Mouse (Mus musculus): ENCODE measurements around the gene Tmc3. TPM values are rescaled to one million over a fixed set of nuclear protein-coding genes. Genes with fewer than 3 reads are reported as not detected.

Tmc3 gene
- polyA plus RNA-seq, 1 experiment: 0.67 TPM

DNA sequence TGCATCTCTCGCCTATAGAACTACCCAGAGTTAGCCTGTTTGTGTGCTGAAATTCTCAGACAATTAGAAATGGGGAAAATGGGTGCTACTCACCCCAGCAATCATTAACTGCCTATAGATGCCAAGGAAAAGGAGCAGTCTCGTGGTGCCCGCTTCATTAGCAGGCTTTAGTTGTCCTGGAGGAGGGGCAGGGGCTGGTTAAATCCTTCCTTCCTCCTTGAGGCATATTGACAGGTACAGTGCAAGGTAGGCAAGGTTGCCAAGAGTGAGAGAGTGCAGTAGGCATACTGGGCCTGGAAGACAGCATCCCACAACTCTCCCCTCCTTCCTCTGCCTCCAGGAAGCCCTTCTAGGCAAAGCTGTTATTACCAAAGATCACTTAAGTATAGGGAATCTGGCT lies 9.3 kb downstream of the Tmc3 start:
- no peak for TF ChIP-seq POLR2A (IDR thresholded peaks at IDR 0.05; ENCODE audit: borderline replicate concordance, low read depth, low read length)
- no peak for TF ChIP-seq CTCF (IDR thresholded peaks at IDR 0.05; ENCODE audit: low read depth, low read length)
- H3K4me1 ChIP-seq (ENCODE audit: control insufficient read depth, insufficient read depth, low read length): peaks cover 5% of the 10 kb centered on the region
- no peak overlapping the region for H3K4me3 ChIP-seq (ENCODE audit: insufficient read depth, low read length)
- no peak overlapping the region for H3K27ac ChIP-seq (ENCODE audit: insufficient read depth, low read depth, low read length)

- Histone ChIP-seq H3K4me1 (ENCODE audit: control insufficient read depth, insufficient read depth, low read length) (peaks cover 8% of the 10 kb centered on the region), H3K27ac (ENCODE audit: insufficient read depth, low read depth, low read length) (0 out of 2 replicates have a peak overlapping the region, but pooled peaks have one; percentile 16)
- TF ChIP-seq CTCF (IDR thresholded peaks at IDR 0.05; ENCODE audit: low read depth, low read length): no peak
Observed at GRCm38 (mm10) chr7:83597063-83597462, 12.3 kb downstream of the Tmc3 start.

DNA sequence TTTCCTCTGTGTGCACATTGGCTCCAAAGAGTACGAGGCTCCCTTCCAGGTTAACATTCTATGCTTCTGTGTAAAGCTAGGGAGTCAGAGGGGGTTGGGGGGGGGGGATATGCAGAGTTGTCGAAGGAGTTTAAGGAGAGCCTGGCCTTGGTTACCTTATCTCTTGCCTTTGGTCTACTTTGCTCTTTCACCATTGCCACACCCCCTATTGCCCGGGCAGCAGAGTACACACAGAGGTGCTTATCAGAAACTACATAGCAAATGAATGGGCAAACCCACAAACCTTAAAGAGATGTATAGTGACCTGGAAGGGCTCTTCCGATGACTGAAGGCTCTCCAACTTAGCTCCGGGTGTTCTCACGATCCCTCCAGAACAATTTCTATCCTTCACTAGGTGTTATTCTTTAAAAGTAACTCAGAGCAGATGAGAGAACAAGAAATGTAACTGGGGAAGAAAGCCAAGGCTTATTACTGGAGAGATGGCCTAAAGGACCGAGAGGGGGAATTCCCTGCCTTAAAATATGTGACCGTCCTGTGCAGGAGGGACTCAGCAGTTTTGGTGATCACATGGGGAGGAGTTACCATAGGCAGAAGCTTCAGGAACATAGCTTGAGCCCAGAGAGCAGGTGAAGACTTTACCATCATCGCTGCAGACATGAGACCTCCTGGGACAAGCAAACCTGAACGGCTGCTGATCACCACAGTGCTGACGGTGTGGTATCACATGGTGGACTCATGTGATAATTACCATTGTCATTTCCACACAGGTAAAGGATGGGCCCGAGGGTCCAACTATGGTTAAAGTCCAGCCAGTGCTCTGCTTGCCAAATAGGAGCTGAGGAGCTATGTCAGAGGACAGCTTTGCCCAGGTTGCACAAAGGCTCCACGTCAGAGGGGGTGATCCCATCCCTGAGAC lies 14.5 kb downstream of the Tmc3 start:
- Histone ChIP-seq H3K4me1 (ENCODE audit: control insufficient read depth, insufficient read depth, low read length) (peaks cover 8% of the 10 kb centered on the region), H3K27ac (ENCODE audit: insufficient read depth, low read depth, low read length) (no peak overlapping the region), H3K4me3 (ENCODE audit: insufficient read depth, low read length) (no peak overlapping the region)
- TF ChIP-seq CTCF (IDR thresholded peaks at IDR 0.05; ENCODE audit: low read depth, low read length) (no peak), POLR2A (IDR thresholded peaks at IDR 0.05; ENCODE audit: borderline replicate concordance, low read depth, low read length) (no peak)

More at GRCm38 (mm10) chr7:83597063-83597462, 12.3 kb downstream of the Tmc3 start:
- no peak overlapping the region for H3K4me3 ChIP-seq (ENCODE audit: insufficient read depth, low read length)

DNA sequence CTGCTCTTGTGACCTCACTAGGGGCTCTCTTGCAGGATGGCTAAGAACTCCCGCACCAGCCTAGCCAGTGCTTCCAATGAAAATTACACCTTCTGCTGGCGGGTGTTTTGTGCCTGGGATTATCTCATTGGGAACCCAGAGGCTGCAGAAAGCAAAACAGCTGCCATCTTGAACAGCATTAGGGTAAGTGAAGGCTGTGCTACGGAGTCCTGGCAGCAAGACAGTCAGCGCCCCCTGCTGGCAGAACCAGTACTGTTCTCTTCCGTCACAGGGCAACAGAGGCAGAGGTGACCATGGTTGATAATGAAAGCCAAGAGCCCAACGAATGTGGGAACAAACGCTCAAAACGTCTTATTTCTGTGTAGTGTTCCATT lies 15.2 kb downstream of the Tmc3 start:
- Histone ChIP-seq H3K4me3 (ENCODE audit: insufficient read depth, low read length) (no peak overlapping the region), H3K4me1 (ENCODE audit: control insufficient read depth, insufficient read depth, low read length) (peaks cover 13% of the 10 kb centered on the region), H3K27ac (ENCODE audit: insufficient read depth, low read depth, low read length) (no peak overlapping the region)
- TF ChIP-seq POLR2A (IDR thresholded peaks at IDR 0.05; ENCODE audit: borderline replicate concordance, low read depth, low read length) (no peak), CTCF (IDR thresholded peaks at IDR 0.05; ENCODE audit: low read depth, low read length) (peak; percentile 77; the same call in 1 of the 2 replicates)

DNA sequence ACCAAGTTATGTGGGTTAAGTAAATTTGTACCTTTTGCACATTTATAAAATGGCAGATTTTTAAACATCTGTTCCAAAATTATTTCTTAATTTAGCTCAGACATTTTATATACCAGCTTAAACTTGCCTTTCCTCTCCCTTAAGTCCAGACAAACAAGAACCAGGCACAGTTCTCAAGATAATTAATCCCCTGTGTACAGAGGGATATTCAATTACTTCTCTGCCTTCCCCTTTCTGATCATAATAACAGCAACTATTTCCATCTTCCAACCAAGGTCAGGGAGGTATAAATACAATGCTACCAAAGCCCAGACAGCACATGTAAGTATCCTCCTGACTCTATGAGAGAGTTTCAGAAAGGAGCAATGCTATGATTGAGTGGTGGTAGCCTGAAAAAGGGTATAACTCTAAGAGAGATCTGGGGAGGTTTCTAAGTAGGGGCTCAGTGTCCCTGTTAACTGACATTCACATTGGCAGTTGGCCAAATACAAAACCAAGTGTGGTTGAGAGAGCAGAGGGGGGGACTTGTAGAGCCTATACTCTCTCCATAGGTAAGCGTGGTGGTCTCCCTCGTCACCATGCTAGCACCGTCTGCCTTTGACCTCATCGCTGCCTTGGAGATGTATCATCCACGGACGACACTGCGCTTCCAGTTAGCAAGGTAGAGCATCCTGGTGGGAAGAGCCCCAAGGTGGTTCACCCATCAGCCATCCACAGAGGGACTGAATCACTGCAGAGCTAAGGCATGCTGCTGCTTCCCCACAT lies 19.6 kb downstream of the Tmc3 start:
- H3K4me1 ChIP-seq (ENCODE audit: control insufficient read depth, insufficient read depth, low read length): peaks cover 18% of the 10 kb centered on the region
- TF ChIP-seq CTCF (IDR thresholded peaks at IDR 0.05; ENCODE audit: low read depth, low read length): no peak

GRCm38 (mm10) chr7:83606796-83607195 lies 22.1 kb downstream of the Tmc3 start:
- Histone ChIP-seq H3K27ac (ENCODE audit: insufficient read depth, low read depth, low read length) (no peak overlapping the region), H3K4me1 (ENCODE audit: control insufficient read depth, insufficient read depth, low read length) (peaks cover 15% of the 10 kb centered on the region), H3K4me3 (ENCODE audit: insufficient read depth, low read length) (no peak overlapping the region)
- TF ChIP-seq CTCF (IDR thresholded peaks at IDR 0.05; ENCODE audit: low read depth, low read length): no peak
- no peak for TF ChIP-seq POLR2A (IDR thresholded peaks at IDR 0.05; ENCODE audit: borderline replicate concordance, low read depth, low read length)

More for the DNA sequence above, 19.6 kb downstream of the Tmc3 start:
- no peak overlapping the region for H3K4me3 ChIP-seq (ENCODE audit: insufficient read depth, low read length)
- H3K27ac ChIP-seq (ENCODE audit: insufficient read depth, low read depth, low read length): no peak overlapping the region

GRCm38 (mm10) chr7:83609891-83610290 lies 25.2 kb downstream of the Tmc3 start:
- Histone ChIP-seq H3K4me1 (ENCODE audit: control insufficient read depth, insufficient read depth, low read length) (peaks cover 10% of the 10 kb centered on the region), H3K4me3 (ENCODE audit: insufficient read depth, low read length) (no peak overlapping the region), H3K27ac (ENCODE audit: insufficient read depth, low read depth, low read length) (no peak overlapping the region)
- TF ChIP-seq POLR2A (IDR thresholded peaks at IDR 0.05; ENCODE audit: borderline replicate concordance, low read depth, low read length) (no peak), CTCF (IDR thresholded peaks at IDR 0.05; ENCODE audit: low read depth, low read length) (no peak)

GRCm38 (mm10) chr7:83611886-83612285 lies 27.2 kb downstream of the Tmc3 start:
- H3K27ac ChIP-seq (ENCODE audit: insufficient read depth, low read depth, low read length): no peak overlapping the region
- no peak overlapping the region for H3K4me3 ChIP-seq (ENCODE audit: insufficient read depth, low read length)
- TF ChIP-seq CTCF (IDR thresholded peaks at IDR 0.05; ENCODE audit: low read depth, low read length) (no peak), POLR2A (IDR thresholded peaks at IDR 0.05; ENCODE audit: borderline replicate concordance, low read depth, low read length) (no peak)
- peaks cover 13% of the 10 kb centered on the region for H3K4me1 ChIP-seq (ENCODE audit: control insufficient read depth, insufficient read depth, low read length)

DNA sequence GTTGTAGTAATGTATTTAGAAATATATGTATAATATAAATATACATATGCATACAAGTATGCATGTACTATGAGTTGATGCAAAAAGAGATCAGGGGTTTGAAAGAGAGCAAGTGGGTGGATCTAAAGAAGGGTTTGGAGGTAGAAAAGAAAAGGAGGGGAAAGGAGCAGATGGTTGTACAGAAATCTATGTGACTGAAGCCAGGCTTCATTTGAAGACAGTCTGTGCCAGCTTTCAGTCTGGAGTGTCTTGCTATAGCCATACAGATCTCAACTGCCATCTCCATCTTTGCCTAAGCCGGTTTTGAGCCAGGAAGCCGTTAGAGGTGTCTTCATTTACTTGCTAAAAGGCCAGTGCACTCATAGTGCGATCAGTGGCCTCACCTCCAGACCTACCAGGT lies 30.5 kb downstream of the Tmc3 start:
- H3K4me3 ChIP-seq (ENCODE audit: insufficient read depth, low read length): no peak overlapping the region
- peaks cover 19% of the 10 kb centered on the region for H3K4me1 ChIP-seq (ENCODE audit: control insufficient read depth, insufficient read depth, low read length)
- H3K27ac ChIP-seq (ENCODE audit: insufficient read depth, low read depth, low read length): no peak overlapping the region
- TF ChIP-seq POLR2A (IDR thresholded peaks at IDR 0.05; ENCODE audit: borderline replicate concordance, low read depth, low read length): no peak
- TF ChIP-seq CTCF (IDR thresholded peaks at IDR 0.05; ENCODE audit: low read depth, low read length): no peak

DNA sequence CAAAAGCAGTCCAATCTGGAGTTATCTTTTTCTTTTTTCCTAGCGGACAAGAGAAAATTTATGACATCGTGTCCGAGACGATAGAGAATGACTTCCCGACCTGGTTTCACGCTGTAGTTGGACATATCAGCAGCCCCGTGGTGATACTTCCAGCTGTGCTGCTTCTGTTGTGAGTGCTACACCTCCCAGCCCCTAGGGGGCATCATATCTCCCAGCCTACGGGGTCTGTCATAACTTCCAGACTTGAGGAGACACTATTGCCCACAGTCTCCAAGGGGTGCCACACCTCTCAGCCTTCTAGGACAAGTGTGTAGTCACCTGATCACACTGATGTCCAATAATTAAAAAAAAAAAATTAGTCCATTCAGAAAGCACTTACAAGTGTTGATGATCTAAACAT lies 31.1 kb downstream of the Tmc3 start:
- TF ChIP-seq POLR2A (IDR thresholded peaks at IDR 0.05; ENCODE audit: borderline replicate concordance, low read depth, low read length) (no peak), CTCF (IDR thresholded peaks at IDR 0.05; ENCODE audit: low read depth, low read length) (peak; percentile 71)
- Histone ChIP-seq H3K4me3 (ENCODE audit: insufficient read depth, low read length) (no peak overlapping the region), H3K4me1 (ENCODE audit: control insufficient read depth, insufficient read depth, low read length) (peaks cover 19% of the 10 kb centered on the region), H3K27ac (ENCODE audit: insufficient read depth, low read depth, low read length) (peak overlapping the region; percentile 18; the same call in 1 of the 2 replicates)

All from bone marrow macrophage, adult 2 months (primary cell).